Mouse (Mus musculus): ENCODE data around the gene Arhgap45. TPM values are rescaled to one million over a fixed set of nuclear protein-coding genes. Genes with fewer than 3 reads are reported as not detected.

Arhgap45 gene
- polyA plus RNA-seq, 1 experiment = 189 TPM

DNA sequence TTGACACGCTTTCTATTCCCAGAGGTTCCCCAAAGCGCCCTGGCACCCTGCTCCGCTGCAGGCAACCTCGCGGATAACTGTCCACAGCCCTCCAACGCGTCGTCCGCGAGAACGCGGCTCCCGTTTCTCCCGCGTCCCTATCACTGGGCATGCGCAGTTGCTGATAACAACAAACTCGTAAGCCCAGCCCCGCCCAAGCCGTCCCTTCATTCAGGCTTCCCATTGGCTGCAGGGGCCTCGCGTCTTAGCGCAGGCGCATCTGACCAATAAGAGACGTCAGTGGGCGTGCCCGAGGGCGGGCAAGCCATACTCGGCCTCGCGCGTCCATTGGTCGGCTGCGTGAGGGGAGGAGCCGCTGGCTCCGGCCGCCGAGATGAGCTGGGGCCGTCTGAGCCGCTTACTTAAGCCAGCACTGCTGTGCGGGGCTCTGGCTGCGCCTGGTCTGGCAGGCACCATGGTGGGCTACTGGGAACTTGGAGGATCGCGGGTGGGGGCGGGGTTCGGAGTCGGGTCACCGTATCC lies 36.9 kb downstream of the Arhgap45 start:
- no peak for TF ChIP-seq GATA1 (IDR thresholded peaks at IDR 0.05; ENCODE audit: low read length)

DNA sequence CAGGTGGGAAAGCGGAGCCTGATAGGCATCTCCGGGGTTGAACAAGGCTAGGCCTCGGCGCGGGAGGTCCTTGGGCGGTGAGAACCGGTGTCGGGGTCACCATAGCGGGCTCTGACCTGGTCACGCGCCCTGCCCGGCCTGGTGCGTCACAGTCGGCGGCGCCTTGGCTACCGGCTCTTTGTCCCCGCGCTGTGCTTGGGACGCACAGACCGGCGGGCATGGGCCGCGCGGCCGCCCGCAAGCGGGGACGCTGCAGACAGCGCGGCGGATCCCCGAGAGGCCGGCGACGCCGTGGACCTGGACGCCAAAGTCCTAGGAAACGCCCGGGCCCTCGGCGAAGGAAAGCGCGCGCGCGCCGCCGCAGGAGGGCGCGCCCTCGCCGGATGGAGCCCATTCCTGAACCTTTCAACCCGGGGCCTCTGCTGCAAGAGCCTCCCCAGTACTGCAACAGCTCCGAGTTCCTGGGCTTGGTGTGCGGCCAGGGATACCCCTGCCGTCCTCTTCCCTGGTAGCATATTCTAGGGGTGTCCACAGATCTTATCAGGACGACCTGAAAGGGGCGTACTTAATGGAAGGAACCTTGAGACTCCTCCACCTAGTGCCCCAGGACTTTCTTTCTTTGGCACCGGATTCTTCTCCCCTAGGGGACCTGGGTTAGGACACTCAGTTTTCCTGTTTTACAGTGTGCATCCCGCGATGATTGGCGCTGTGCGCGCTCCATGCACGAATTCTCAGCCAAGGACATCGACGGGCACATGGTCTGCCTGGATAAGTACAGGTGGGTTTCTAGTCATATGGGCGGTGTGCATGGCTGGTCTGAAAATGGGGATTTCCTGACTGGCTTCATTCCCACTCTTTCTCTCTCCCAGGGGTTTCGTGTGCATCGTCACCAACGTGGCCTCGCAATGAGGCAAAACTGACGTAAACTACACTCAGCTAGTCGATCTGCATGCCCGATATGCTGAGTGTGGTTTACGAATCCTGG lies 37.7 kb downstream of the Arhgap45 start:
- no peak for TF ChIP-seq GATA1 (IDR thresholded peaks at IDR 0.05; ENCODE audit: low read length)

- no peak for TF ChIP-seq GATA1 (IDR thresholded peaks at IDR 0.05; ENCODE audit: low read length)
These were observed 38.9 kb downstream of the Arhgap45 start for GRCm38 (mm10) chr10:80055364-80055763.

DNA sequence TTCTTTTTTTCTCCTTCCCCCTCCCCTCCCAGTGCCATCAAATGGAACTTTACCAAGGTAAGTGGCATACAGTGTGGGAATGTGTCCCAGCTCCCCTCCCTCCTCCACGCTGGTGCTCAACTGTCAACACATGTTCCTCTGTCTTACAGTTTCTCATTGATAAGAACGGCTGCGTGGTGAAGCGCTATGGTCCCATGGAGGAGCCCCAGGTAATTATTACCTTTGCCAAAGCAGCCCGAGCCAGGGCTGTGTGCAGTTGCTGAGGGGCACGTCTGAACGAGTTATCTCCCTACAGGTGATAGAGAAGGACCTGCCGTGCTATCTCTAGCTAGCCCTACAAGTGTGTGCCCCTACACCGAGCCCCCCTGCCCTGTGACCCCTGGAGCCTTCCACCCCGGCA lies 39.4 kb downstream of the Arhgap45 start:
- no peak for TF ChIP-seq GATA1 (IDR thresholded peaks at IDR 0.05; ENCODE audit: low read length)

GRCm38 (mm10) chr10:80056506-80056905 lies 40.1 kb downstream of the Arhgap45 start:
- TF ChIP-seq GATA1 (IDR thresholded peaks at IDR 0.05; ENCODE audit: low read length) = no peak

GRCm38 (mm10) chr10:80056976-80057682 lies 40.7 kb downstream of the Arhgap45 start:
- no peak for TF ChIP-seq GATA1 (IDR thresholded peaks at IDR 0.05; ENCODE audit: low read length)

DNA sequence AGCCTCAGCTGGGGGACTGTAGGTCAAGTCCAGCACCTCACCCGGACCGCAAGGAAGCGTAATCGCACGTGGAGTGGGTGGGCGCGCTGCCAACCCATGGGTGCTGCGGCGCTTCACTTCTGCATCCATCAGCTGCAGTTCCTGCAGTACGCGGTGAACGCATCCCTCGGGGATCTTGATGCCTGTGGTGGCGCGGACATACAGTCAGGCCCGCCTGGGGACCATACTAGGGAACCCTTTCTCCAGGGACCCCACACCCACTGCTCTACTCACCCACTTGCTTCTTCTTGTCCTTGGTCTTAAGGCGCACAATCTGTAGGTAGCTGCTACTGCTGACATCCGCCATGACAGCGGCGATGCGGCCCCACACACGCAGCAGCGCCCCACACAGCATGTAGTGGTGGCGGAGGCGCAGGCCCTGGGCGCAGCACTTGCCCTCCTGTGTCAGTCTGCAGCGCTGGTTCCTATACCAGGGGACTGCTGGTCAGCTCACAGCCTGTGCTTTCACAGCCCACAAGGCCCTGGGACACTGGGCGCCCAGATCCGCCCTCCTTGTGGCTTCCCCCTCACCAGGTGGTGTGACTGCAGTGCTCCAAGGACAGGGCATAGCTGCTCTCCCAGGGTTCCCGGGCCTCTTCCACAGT lies 41.4 kb downstream of the Arhgap45 start:
- TF ChIP-seq GATA1 (IDR thresholded peaks at IDR 0.05; ENCODE audit: low read length) = no peak

DNA sequence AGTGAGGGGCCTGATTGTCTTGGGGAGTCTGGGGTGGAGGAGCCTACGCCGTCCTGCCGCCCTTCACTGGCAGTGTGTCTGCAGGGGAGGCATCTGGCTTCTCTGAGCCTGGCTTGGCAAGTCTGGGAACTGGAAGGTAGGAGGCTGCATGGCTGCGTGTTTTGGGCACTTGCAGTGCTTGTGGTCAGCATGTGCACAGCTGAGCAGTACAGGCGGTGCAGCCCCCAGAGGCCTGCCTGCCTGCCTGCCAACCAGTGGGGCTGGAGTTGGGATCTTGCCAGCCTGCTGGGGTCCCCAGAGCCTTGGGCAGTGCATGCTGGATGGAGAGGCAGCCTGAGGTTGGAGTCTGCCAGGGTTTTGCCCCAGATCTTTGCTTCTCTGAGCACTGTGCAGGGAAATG lies 46.7 kb downstream of the Arhgap45 start:
- TF ChIP-seq GATA1 (IDR thresholded peaks at IDR 0.05; ENCODE audit: low read length) = no peak

DNA sequence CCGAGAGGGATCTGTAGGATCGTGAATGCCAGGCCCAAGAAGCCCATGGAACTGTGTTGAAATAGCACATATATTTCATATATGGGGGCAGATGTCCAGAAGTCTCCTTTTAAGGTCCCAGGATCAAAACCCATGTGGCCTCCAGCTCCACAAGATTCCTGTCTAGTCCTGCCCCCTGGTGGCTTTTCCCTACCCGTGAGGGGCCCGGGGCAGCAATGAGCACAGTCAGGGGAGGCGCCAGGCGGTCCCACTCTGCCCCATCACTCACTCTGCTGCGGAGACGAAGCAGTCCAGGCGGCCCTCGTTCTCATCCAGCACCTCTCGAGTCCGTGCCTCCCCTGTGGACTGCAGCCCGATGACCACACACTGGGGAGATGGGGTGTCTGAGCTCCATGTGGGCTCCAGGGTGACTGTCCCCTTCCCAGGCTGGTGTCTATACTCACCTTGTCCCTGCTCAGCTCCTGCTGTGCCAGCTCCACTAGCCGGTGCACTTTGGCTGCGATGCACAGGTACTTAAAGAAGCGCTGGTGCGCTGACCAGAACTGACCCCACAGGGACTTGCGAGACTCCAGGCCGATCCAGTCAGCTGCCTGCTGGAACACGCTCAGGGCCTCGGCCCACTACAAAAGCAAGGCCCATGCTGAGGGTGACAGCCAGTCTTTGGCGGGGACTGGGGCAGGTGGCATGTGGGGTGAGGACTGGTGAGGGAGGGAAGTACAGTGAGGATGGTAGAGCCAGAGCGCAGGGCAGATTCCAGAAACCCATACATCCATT lies 47.6 kb downstream of the Arhgap45 start:
- no peak for TF ChIP-seq GATA1 (IDR thresholded peaks at IDR 0.05; ENCODE audit: low read length)

- TF ChIP-seq GATA1 (IDR thresholded peaks at IDR 0.05; ENCODE audit: low read length) = no peak
These were observed 52.8 kb downstream of the Arhgap45 start for GRCm38 (mm10) chr10:80069251-80069650.

DNA sequence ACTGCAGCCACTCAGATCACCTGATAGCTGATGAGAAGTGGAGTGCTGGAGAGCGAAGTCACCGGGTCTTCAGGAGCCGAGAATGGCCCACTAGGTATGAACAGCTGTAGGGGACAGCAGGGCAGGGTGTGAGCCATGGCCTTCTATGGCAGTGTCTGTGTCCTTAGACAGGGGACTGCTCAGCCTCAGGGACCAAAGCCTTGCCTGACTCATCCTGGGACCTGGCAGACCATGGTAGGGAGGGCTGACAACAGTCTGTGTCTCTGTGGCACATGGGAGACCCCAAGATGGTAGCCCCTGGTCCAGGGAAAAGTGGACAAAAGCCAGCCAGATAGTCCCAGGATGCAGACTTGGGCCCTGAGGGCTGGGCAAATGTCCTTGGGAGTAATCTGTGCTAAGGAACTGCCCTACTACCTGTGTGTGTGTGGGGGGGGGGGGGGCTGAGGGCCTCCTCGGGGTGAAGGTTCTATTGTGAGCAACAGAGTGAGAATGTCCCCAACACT lies 53.5 kb downstream of the Arhgap45 start:
- no peak for TF ChIP-seq GATA1 (IDR thresholded peaks at IDR 0.05; ENCODE audit: low read length)

DNA sequence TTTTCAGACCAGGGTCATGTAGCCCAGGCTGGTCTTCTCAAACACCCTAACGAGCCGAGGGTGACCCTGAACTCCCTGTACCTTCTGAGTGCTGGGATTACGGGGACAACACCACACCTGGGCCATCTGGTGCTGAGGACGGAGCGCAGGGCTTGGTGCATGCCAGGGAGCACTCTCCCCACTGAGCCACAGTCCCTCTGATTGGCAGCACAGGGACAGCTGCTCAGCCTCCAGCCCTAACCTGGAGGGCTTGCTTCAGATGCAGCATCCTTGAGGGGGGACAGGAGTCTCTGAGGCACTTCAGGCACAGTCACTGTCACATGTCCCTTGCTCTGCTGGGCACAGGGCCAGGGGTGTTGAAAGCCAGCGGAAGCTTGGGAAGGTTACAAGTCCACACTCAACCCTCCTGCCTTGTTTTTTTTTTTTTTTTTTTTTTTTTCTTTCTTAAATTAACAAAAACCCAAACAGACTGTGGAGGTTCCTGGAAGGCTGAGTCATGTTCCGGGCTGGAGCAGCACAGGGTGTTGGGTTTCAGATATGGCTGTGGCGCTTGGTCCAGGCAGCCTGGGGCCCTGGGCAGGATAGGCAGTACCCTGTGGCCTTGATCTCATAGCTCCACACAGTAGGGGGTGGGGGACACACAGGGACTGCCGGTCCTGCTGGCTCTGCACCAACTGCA lies 54.5 kb downstream of the Arhgap45 start:
- TF ChIP-seq GATA1 (IDR thresholded peaks at IDR 0.05; ENCODE audit: low read length) = no peak

GRCm38 (mm10) chr10:80071516-80071900 lies 55.1 kb downstream of the Arhgap45 start:
- TF ChIP-seq GATA1 (IDR thresholded peaks at IDR 0.05; ENCODE audit: low read length) = no peak

Data from G1E-ER4 (cell line).